Mouse (Mus musculus) granulocyte monocyte progenitor cell, adult 5-6 weeks (primary cell): ENCODE data around the gene Chil5. TPM values are rescaled to one million over a fixed set of nuclear protein-coding genes. Genes with fewer than 3 reads are reported as not detected.
A peak's percentile ranks its signal among the peaks of the same experiment; 100 is the strongest.
"Not testable (repeated sequence)": the region's sequence is repeated elsewhere in the genome, so short reads cannot be mapped to it uniquely, and the experiment has no call there.

Experiments used
- ATAC-seq: replicated peaks from 2 replicates; pipeline ENCODE4 v1.8.0; 2016; ENCODE audit warnings: mild to moderate bottlenecking, moderate TSS enrichment, inconsistent platforms; ENCODE audit not compliant: poor library complexity, severe bottlenecking
- total RNA-seq, 2 experiments: library from RNA; stranded (forward) in 1 of 2; stranded (reverse) in 1 of 2; fragments of 200-712, 200-1000 nt in 1 of 2; fragments of >200 nt in 1 of 2; fragmentation: Nextera tagmentation in 1 of 2; gene quantifications; 2 replicates each; pipeline ENCODE4 v1.2.3; 2014 to 2017

Chil5 gene
- total RNA-seq (2014; fragmentation: Nextera tagmentation) (not detected in 2 replicates), total RNA-seq (2017) (1.6 TPM in 1 of 2 replicates, not detected in the other)

- no peak for ATAC-seq
Measured at GRCm38 (mm10) chr3:106032781-106033180, at the start of gene Chil5. Gene Chil5, minus strand, starts transcription at chr3:106032814.

- no peak for ATAC-seq
Measured at GRCm38 (mm10) chr3:106074824-106075223, 42.2 kb upstream of the Chil5 start.

GRCm38 (mm10) chr3:106070994-106071393 lies 38.4 kb upstream of the Chil5 start:
- ATAC-seq = no peak

- 0 out of 2 replicates have a peak, but pooled peaks have one; percentile 42 for ATAC-seq
Measured at GRCm38 (mm10) chr3:106067707-106068106, 35.1 kb upstream of the Chil5 start.

- no peak for ATAC-seq
Measured at GRCm38 (mm10) chr3:106057966-106058365, 25.4 kb upstream of the Chil5 start.

- ATAC-seq = no peak
Measured at GRCm38 (mm10) chr3:106051896-106052295, 19.3 kb upstream of the Chil5 start.

GRCm38 (mm10) chr3:106040306-106040705 lies 7.7 kb upstream of the Chil5 start:
- ATAC-seq = no peak

- peak; percentile 61; the same call in 1 of the 2 replicates for ATAC-seq
Measured at GRCm38 (mm10) chr3:106024135-106024534, 8.5 kb downstream of the Chil5 start.

- ATAC-seq = no peak
Measured at GRCm38 (mm10) chr3:106021840-106022239, 10.8 kb downstream of the Chil5 start.

- ATAC-seq = no peak
Measured at GRCm38 (mm10) chr3:106014546-106014945, 18.1 kb downstream of the Chil5 start, which contains the start of gene Pifo. Gene Pifo, minus strand, starts transcription at chr3:106014646.

- ATAC-seq = not testable (repeated sequence)
Measured at GRCm38 (mm10) chr3:106003360-106003759, 29.3 kb downstream of the Chil5 start.

GRCm38 (mm10) chr3:106001416-106002370 lies 30.9 kb downstream of the Chil5 start:
- ATAC-seq = peak; percentile 93

GRCm38 (mm10) chr3:106000707-106001375 lies 31.8 kb downstream of the Chil5 start:
- peak; percentile 17; the same call in 1 of the 2 replicates for ATAC-seq

- no peak; the same call in 1 of the 2 replicates for ATAC-seq
Measured at GRCm38 (mm10) chr3:105994730-105995129, 37.9 kb downstream of the Chil5 start.

- ATAC-seq = peak; percentile 61
Measured at GRCm38 (mm10) chr3:105991653-105992283, 40.8 kb downstream of the Chil5 start.

GRCm38 (mm10) chr3:105989611-105990010 lies 43.0 kb downstream of the Chil5 start:
- ATAC-seq = not testable (repeated sequence)

- peak; percentile 97 for ATAC-seq
Measured at GRCm38 (mm10) chr3:105974174-105974573, 58.4 kb downstream of the Chil5 start.

- ATAC-seq = no peak
Measured at GRCm38 (mm10) chr3:105973411-105973810, 59.2 kb downstream of the Chil5 start, which contains the start of gene Ovgp1. Gene Ovgp1, plus strand, starts transcription at chr3:105973711.

GRCm38 (mm10) chr3:105971831-105972446 lies 60.7 kb downstream of the Chil5 start:
- ATAC-seq = no peak
